Mouse (Mus musculus) liver, embryonic 13.5 days (tissue): ENCODE measurements around the gene Hpcal4. TPM values are rescaled to one million over a fixed set of nuclear protein-coding genes. Genes with fewer than 3 reads are reported as not detected.
A peak's percentile ranks its signal among the peaks of the same experiment; 100 is the strongest.

Source experiments
- ATAC-seq: fragments of 200-750 bp; cut with Nextera tagmentation; 2 replicates; pipeline ENCODE4 v1.8.0; 2017; ENCODE audit warnings: low read depth, mild to moderate bottlenecking, moderate number of reproducible peaks, moderate library complexity
- DNase-seq: peaks from one replicate; pipeline ENCODE4 v3.0.0; 2022
- H3K27ac ChIP-seq: fragments of 300-500 bp; sonication (generic); 2 replicates; pipeline ENCODE4 v1.5.1; 2015; ENCODE audit warnings: moderate library complexity, mild to moderate bottlenecking, inconsistent platforms
- H3K27me3 ChIP-seq: fragments of 300-500 bp; sonication (generic); 2 replicates; pipeline ENCODE4 v1.6.1; 2015; ENCODE audit warnings: mild to moderate bottlenecking, inconsistent platforms
- H3K36me3 ChIP-seq: fragments of 300-500 bp; sonication (generic); 2 replicates; pipeline ENCODE4 v1.6.1; 2015; ENCODE audit warnings: mild to moderate bottlenecking, inconsistent platforms
- H3K4me1 ChIP-seq: fragments of 300-500 bp; sonication (generic); replicated peaks from 2 replicates; pipeline ENCODE4 v1.6.1; 2015; ENCODE audit warnings: inconsistent platforms
- H3K4me2 ChIP-seq: fragments of 300-500 bp; sonication (generic); 2 replicates; pipeline ENCODE4 v1.6.1; 2015; ENCODE audit warnings: inconsistent platforms, mild to moderate bottlenecking, moderate library complexity
- H3K4me3 ChIP-seq: fragments of 300-500 bp; sonication (generic); replicated peaks from 2 replicates; pipeline ENCODE4 v1.5.1; 2015; ENCODE audit warnings: mild to moderate bottlenecking, inconsistent platforms
- H3K9ac ChIP-seq: fragments of 300-500 bp; sonication (generic); 2 replicates; pipeline ENCODE4 v1.6.1; 2015; ENCODE audit warnings: mild to moderate bottlenecking, inconsistent platforms
- H3K9me3 ChIP-seq: fragments of 300-500 bp; sonication (generic); replicated peaks from 2 replicates; pipeline ENCODE4 v1.6.1; 2016; ENCODE audit warnings: inconsistent platforms
- WGBS: fragments of 180-500 bp; shearing (Covaris S2); methylation state at CpG from one replicate; pipeline ENCODE4 v1.1.7; 2015; ENCODE audit not compliant: insufficient replicate concordance; 5-methylcytosine and 5-hydroxymethylcytosine counted together
- polyA plus RNA-seq: library from polyadenylated mRNA; unstranded; fragments of >200 nt; fragmentation: Nextera tagmentation; extraction: Ambion mirVana; gene quantifications from 2 replicates; pipeline ENCODE4 v1.2.1, GENCODE M21; 2015

The Hpcal4 gene
- polyA plus RNA-seq, 1 experiment from 2014 or later, result not detected

DNA sequence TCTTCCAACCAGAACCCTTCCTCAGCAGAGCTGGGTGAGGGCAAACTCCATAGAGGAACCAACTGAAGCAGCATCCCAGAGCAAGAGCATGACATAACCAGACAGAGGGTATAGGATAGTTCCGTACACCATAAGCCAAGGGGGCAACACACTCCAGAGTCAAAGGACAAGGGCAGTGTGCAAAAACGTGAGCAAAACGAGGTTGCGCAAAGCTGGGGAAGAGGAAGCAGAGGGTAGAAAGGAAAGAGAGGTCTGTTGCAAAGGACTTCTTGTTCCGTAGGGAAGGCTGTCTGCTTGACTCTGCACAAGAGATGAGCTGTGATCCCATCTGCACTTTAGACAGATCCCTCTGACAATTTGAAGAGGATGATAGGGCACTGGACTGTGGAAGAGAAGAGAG lies 24.3 kb downstream of the Hpcal4 start:
- no peaks in the 10 kb centered on the region for H3K36me3 ChIP-seq
- H3K27me3 ChIP-seq, result peaks cover 42% of the 10 kb centered on the region
- H3K4me1 ChIP-seq, result no peaks in the 10 kb centered on the region
- 28% methylated on average over 5 of the region's 5 CpGs for WGBS
- H3K27ac ChIP-seq, result no peak overlapping the region
- no peaks in the 10 kb centered on the region for H3K9me3 ChIP-seq
- no peak overlapping the region for H3K9ac ChIP-seq
- no peak overlapping the region for H3K4me2 ChIP-seq
- no peak overlapping the region for H3K4me3 ChIP-seq
- DNase-seq (no peak), ATAC-seq (no peak)

DNA sequence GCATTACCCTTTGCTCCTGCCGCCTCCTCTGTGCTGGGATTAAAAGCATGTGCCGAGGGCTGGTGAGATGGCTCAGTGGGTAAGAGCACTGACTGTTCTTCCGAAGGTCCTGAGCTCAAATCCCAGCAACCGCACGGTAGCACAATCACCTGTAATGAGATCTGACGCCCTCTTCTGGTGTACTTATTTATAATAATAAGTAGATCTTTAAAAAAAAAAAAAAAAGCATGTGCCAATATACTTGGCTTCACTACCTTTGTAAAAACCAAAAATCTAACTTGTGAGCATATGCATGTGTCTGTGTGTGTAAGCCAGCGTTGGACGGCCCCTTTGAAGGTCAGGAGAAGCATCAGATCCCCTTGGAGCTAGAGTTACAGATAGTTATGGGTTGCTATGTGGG lies 28.0 kb downstream of the Hpcal4 start:
- no peak for DNase-seq
- Histone ChIP-seq H3K36me3 (no peaks in the 10 kb centered on the region), H3K27ac (no peak overlapping the region), H3K4me2 (no peak overlapping the region), H3K9me3 (no peaks in the 10 kb centered on the region), H3K27me3 (peaks cover 21% of the 10 kb centered on the region; the same call in 1 of the 2 replicates), H3K4me1 (no peaks in the 10 kb centered on the region), H3K4me3 (no peak overlapping the region), H3K9ac (no peak overlapping the region)
- 39% methylated on average over 8 of the region's 8 CpGs for WGBS
- ATAC-seq, result no peak

DNA sequence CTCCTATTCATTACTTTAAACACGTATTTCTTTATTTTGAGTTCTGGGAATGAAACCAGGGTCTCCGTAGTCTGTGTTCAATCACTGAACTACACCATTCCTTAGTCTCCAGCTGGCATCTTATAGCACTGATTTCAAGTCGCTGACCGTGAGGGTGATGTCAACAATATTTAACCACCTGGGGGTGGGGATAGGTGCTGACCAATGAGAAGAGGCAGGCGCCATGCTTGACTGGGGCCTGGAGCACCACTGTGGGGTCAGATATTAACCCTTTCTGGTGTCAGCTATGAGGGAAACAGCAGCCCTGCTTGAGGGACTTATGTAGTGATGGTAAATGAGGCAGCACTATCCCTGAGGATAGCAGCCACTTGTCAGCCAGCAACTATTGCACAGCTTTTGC lies 28.4 kb downstream of the Hpcal4 start:
- no peaks in the 10 kb centered on the region for H3K9me3 ChIP-seq
- peaks cover 16% of the 10 kb centered on the region; the same call in 1 of the 2 replicates for H3K27me3 ChIP-seq

DNA sequence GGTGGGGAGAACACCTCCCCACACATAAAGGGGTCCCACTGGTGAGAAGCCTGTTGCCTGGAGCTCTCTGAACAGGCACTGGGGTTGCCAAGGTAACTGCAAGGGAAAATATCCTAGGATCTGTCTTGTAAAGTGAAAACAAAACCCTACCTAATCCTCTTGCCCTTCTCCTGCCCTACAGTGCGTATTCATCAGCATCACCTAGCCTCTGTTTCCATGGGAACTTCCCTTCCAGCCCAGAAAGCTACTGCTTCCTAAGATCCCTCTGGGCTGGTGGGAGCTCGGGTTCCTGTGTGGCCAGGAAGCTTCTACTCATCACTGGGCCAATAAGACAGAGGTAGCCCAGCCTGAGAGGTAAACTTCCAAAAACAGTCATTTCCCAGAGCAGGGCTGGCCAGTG lies 29.3 kb downstream of the Hpcal4 start:
- Histone ChIP-seq H3K27ac (no peak overlapping the region), H3K27me3 (peaks cover 15% of the 10 kb centered on the region; the same call in 1 of the 2 replicates), H3K9me3 (no peaks in the 10 kb centered on the region), H3K36me3 (no peaks in the 10 kb centered on the region), H3K4me2 (no peak overlapping the region), H3K9ac (no peak overlapping the region), H3K4me1 (no peaks in the 10 kb centered on the region), H3K4me3 (no peak overlapping the region)
- 44% methylated on average over 2 of the region's 2 CpGs for WGBS
- DNase-seq, result no peak
- no peak for ATAC-seq

More for the DNA sequence above, 28.4 kb downstream of the Hpcal4 start:
- Histone ChIP-seq H3K27ac (no peak overlapping the region), H3K9ac (no peak overlapping the region), H3K4me3 (no peak overlapping the region), H3K4me1 (no peaks in the 10 kb centered on the region), H3K36me3 (no peaks in the 10 kb centered on the region), H3K4me2 (no peak overlapping the region)
- 43% methylated on average over 5 of the region's 5 CpGs for WGBS
- DNase-seq (no peak), ATAC-seq (no peak)

DNA sequence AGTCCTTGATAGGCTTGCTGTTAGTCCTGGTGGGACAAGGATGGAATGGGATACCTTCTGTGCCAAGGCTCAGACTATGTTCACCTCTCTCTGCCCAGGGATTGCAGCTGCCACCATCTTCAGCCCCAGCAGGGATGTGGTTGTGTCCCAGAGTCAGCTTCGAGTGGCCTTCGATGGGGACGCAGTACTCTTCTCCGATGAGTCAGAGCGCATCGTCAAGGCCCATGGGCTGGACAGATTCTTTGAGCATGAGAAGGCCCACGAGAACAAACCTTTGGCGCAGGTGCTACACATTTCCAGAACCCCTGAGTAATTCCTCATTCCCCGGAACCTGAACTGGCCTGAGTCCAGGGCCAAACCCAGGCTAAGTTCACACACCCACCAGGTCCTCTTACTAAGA lies 30.9 kb downstream of the Hpcal4 start:
- Histone ChIP-seq H3K27me3 (peaks cover 8% of the 10 kb centered on the region; the same call in 1 of the 2 replicates), H3K9ac (no peak overlapping the region), H3K4me3 (no peak overlapping the region), H3K27ac (no peak overlapping the region), H3K4me2 (no peak overlapping the region), H3K36me3 (no peaks in the 10 kb centered on the region), H3K4me1 (no peaks in the 10 kb centered on the region), H3K9me3 (no peaks in the 10 kb centered on the region)
- 81% methylated on average over 9 of the region's 9 CpGs for WGBS
- no peak for ATAC-seq
- DNase-seq, result no peak

DNA sequence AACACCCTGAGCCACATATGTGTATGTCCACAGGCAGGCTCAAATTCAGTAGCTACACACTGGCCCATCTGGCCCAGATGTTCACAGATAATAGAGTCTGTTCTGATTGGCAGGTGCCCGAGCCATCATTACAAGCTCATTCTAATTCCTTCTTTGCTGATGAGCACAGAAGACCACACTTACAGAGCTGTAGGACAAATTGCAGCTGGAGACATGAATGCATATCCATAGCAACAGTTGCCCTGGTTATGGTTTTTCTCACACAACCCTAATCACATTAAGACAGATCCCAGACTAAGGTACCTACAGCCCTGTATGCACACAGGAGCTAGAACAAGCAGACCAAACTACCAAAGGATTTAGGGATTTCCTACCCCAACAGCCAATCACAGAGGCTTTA lies 32.3 kb downstream of the Hpcal4 start:
- no peak for DNase-seq
- Histone ChIP-seq H3K27ac (no peak overlapping the region), H3K4me2 (no peak overlapping the region), H3K4me1 (no peaks in the 10 kb centered on the region), H3K36me3 (no peaks in the 10 kb centered on the region), H3K4me3 (no peak overlapping the region), H3K9me3 (no peaks in the 10 kb centered on the region), H3K9ac (no peak overlapping the region), H3K27me3 (peaks cover 2% of the 10 kb centered on the region; the same call in 1 of the 2 replicates)
- WGBS, result 72% methylated on average over 1 of the region's 1 CpGs
- no peak for ATAC-seq

DNA sequence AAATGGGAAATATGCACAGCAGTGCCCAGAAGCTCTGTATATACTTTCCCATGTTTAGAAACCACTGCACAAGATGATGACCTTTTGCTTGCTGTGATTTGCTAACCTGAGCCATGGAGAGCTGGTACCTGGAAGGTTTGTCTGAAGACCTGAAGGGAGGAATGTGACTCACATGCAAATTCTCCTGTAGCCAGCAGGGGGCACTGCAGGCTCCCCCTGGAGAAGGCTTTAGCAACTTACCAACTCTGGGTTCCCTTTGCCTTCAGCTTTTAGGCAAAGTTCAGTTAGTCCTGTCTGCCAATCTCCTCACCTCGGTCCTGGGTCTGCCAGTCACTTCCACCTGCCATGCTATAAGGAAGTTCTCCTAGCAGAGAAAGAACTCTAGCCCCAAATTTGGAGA lies 33.8 kb downstream of the Hpcal4 start:
- Histone ChIP-seq H3K4me1 (no peaks in the 10 kb centered on the region), H3K36me3 (no peaks in the 10 kb centered on the region), H3K9ac (no peak overlapping the region), H3K4me2 (no peak overlapping the region), H3K4me3 (no peak overlapping the region), H3K27ac (no peak overlapping the region), H3K27me3 (0 out of 2 replicates have a peak, but pooled peaks cover 2% of the 10 kb centered on the region), H3K9me3 (no peaks in the 10 kb centered on the region)
- WGBS, result 7% methylated on average over 1 of the region's 1 CpGs
- ATAC-seq (no peak), DNase-seq (no peak)

DNA sequence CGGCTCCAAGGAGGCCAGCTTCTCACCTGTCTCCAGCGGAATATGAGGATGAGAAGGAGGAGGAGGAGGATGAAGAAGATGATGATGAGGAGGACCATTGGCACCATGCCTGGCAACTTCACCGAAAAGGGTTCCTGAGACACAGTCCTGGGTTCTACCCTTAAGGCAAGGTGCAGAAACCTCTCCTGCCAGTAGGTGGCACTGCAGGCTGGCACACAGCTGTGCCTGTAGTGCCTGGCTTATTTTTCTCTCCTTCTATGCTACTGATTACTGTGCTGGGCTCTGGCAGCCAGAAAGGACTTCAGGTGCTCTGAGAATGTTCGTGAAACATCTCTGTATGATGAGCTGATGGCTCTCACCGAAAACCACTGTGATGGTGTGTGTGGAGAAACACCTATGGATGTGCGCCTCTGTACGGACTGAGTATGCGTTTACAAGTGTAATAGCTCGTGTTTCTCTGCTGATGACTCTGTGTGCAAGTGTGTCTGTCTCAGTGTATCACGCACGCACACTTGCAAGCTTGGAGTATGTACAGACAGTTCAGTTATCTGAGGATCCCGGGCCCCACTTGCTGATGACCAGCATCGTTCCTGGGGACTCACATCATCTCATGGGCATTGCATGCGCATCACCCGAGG lies 36.8 kb downstream of the Hpcal4 start:
- H3K27me3 ChIP-seq, result no peaks in the 10 kb centered on the region
- H3K4me3 ChIP-seq, result no peak overlapping the region
- DNase-seq (peak; percentile 35), ATAC-seq (peak; percentile 57; the same call in 1 of the 2 replicates)
- H3K9me3 ChIP-seq, result no peaks in the 10 kb centered on the region
- no peaks in the 10 kb centered on the region for H3K36me3 ChIP-seq
- H3K27ac ChIP-seq, result no peak overlapping the region
- H3K9ac ChIP-seq, result no peak overlapping the region
- WGBS, result 61% methylated on average over 15 of the region's 15 CpGs
- H3K4me1 ChIP-seq, result no peaks in the 10 kb centered on the region
- no peak overlapping the region for H3K4me2 ChIP-seq

DNA sequence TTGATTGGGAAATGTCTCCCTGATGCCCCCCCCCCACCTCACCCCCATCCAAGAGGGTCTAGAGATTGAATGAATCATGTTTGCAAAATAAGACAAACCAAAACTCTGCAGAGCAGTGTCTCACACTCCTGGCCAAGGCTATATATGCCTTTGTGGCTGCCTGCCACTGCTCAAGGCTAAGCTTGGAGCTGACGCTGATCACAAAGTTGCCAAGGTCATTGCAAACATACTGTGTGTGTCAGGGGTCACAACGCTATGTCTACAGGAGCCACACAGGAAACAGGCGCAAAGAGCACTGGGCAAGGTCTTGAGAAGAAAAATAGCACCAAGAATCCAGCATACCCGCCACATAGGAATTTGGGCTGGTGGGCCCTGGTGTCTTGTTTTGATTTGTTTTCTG lies 37.6 kb downstream of the Hpcal4 start:
- no peaks in the 10 kb centered on the region for H3K9me3 ChIP-seq
- ATAC-seq (no peak), DNase-seq (no peak)
- no peak overlapping the region for H3K27ac ChIP-seq
- WGBS, result 63% methylated on average over 4 of the region's 4 CpGs
- no peak overlapping the region for H3K4me3 ChIP-seq
- H3K9ac ChIP-seq, result no peak overlapping the region
- no peaks in the 10 kb centered on the region for H3K4me1 ChIP-seq
- no peak overlapping the region for H3K4me2 ChIP-seq
- no peaks in the 10 kb centered on the region for H3K27me3 ChIP-seq
- H3K36me3 ChIP-seq, result no peaks in the 10 kb centered on the region

DNA sequence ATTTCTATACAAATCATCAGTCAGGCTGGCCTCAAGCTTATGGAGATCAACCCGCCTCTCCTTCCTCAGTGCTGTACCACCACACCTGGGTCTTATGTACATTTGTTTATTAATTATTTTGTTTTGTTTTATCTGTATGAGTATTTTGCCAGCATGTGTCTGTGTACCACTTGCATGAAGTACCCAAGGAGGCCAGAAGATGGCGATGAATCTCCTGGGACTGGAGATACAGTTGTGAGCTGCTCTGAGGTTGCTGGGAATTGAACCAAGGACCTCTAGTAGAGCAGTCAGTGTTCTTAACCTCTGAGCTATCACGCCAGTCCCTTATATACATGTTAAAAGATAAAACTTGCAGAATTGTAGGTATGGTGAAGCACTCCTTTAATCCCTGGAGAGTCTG lies 40.3 kb downstream of the Hpcal4 start:
- no peak overlapping the region for H3K9ac ChIP-seq
- no peak overlapping the region for H3K4me3 ChIP-seq
- no peaks in the 10 kb centered on the region for H3K4me1 ChIP-seq
- H3K36me3 ChIP-seq, result no peaks in the 10 kb centered on the region
- H3K27ac ChIP-seq, result no peak overlapping the region
- no peaks in the 10 kb centered on the region for H3K9me3 ChIP-seq
- H3K4me2 ChIP-seq, result no peak overlapping the region
- DNase-seq, result no peak
- peaks cover 5% of the 10 kb centered on the region; the same call in 1 of the 2 replicates for H3K27me3 ChIP-seq
- ATAC-seq, result no peak
- WGBS, result 35% methylated on average over 3 of the region's 3 CpGs

DNA sequence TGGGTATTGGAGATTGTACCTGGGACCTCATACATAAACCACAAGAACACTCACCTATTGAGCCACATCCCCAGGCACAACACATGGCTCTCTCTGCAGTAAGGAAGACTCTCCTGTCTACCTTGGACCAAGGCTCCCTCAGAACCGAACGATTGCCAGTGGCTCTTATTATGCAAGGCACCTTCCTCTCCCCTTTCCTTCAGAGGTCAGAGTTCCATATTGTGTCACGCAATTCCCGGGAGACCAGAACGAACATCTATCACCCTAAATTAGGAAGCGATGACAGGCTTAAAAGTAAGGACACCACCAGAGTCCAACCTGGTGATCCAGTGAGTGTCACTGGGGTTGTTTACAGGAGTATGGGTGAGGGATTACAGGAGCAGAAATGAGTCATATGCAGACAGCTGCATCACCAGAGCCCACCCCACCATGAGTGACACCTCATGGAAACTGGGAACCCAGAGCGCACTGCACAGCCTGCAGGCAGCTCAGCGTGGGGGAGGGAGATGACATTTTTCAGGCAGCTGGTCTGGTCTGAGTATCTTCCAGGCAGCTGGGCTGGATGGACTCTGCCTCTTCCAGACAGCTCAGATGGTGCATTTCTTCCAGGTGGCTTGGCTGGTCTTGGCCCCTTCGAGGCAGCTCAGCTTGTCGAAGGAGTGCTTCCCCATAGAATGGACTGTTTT lies 42.8 kb downstream of the Hpcal4 start:
- Histone ChIP-seq H3K4me3 (no peak overlapping the region), H3K9me3 (no peaks in the 10 kb centered on the region), H3K27me3 (peaks cover 19% of the 10 kb centered on the region; the same call in 1 of the 2 replicates), H3K27ac (no peak overlapping the region), H3K9ac (no peak overlapping the region), H3K4me2 (no peak overlapping the region), H3K36me3 (no peaks in the 10 kb centered on the region), H3K4me1 (no peaks in the 10 kb centered on the region)
- 60% methylated on average over 10 of the region's 10 CpGs for WGBS
- ATAC-seq, result no peak
- DNase-seq, result no peak

DNA sequence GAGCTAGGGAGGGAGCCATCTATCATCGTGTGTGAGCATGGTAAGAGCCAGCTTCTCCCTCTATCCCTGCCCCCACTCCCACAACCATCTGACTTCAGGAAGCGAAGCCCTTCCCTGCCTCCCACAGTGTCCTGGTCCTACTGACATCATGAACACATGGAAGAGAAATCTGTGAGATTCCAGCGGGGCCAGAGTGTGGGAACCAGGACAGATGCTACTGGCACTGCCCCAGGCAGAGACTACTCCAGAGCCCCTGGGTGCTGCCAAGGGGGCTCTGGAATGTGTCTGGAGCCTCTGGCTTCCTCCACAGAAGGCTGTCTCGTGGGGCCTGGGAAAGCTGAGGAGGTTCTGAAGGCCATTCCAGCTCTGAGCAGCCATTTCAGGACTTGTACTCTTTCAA lies 44.7 kb downstream of the Hpcal4 start:
- no peak overlapping the region for H3K9ac ChIP-seq
- no peaks in the 10 kb centered on the region for H3K9me3 ChIP-seq
- peaks cover 32% of the 10 kb centered on the region for H3K27me3 ChIP-seq
- ATAC-seq (no peak), DNase-seq (no peak)
- no peak overlapping the region for H3K4me2 ChIP-seq
- H3K4me1 ChIP-seq, result no peaks in the 10 kb centered on the region
- no peaks in the 10 kb centered on the region for H3K36me3 ChIP-seq
- WGBS, result 31% methylated on average over 4 of the region's 4 CpGs
- no peak overlapping the region for H3K27ac ChIP-seq
- H3K4me3 ChIP-seq, result no peak overlapping the region
